Mouse (Mus musculus): ENCODE measurements around the gene Prkacb.

DNA sequence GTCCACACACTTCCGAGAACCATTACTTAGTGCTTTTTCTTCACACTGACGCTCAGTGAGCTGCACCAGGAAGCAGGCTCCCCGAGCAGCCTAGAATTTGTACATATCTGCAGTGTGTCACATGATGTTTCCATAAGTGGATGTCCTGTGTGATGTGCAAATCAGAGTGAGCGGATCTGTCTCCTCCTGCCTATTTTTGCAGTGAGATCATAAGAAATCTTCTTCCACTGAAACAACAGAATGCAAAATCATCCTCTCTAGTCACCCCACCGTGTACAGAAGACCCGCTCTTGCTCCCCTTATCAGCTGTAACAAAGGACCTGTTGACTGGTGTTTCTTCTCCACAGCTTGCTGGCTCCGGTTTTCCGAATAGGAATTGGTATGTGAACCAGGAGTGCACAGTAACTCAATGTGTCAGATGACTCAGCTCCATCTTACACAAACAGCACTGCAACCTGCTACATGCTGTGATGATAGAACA, 46.0 kb downstream of the Prkacb start:
- TF ChIP-seq CTCF (IDR thresholded peaks at IDR 0.05; ENCODE audit: extremely low read depth, insufficient read depth, insufficient read length, insufficient replicate concordance) (no peak), POLR2A (IDR thresholded peaks at IDR 0.05; ENCODE audit: low read depth, low read length) (no peak)

Data from spleen, adult 2 months (tissue).